ENCODE assay signal across 14 mouse cellular contexts in genomic region chr8:84435370-84435769, GRCm38 (mm10).
"Had no signal": no experiment of that assay in that cellular context is flagged by ENCODE, and none has a peak within 500 bp of the region (broad histone marks: within the 10 kb centered on the region; RNA-seq: fewer than 3 reads in every experiment).

No protein-coding gene starts in this region.

- DNase-seq: kidney, adult 2 months; lung, embryonic 14.5 days; lung, postnatal 10 days; right cerebral cortex, adult 18-20 months; right cerebral cortex, postnatal 25 days; thymus, postnatal 36 days had no signal

- H3K4me2 ChIP-seq: limb, embryonic 15.5 days; liver, embryonic 12.5 days; lung, embryonic 14.5 days; midbrain, embryonic 13.5 days; neural tube, embryonic 12.5 days had no signal

- H3K27me3 ChIP-seq: limb, embryonic 15.5 days; midbrain, embryonic 13.5 days; neural tube, embryonic 12.5 days had no signal

- H3K36me3 ChIP-seq: limb, embryonic 15.5 days; liver, embryonic 12.5 days; neural tube, embryonic 12.5 days had no signal

- H3K4me1 ChIP-seq: limb, embryonic 15.5 days; liver, embryonic 12.5 days; megakaryocyte, embryonic 14.5 days; neural tube, embryonic 12.5 days had no signal

- H3K9ac ChIP-seq: limb, embryonic 15.5 days; liver, embryonic 12.5 days; lung, embryonic 14.5 days; midbrain, embryonic 13.5 days; neural tube, embryonic 12.5 days had no signal

- H3K27ac ChIP-seq: left cerebral cortex, adult 2 months; limb, embryonic 15.5 days; liver, embryonic 12.5 days; macrophage; midbrain, embryonic 13.5 days; neural tube, embryonic 12.5 days had no signal

- H3K4me3 ChIP-seq: left cerebral cortex, adult 2 months; limb, embryonic 15.5 days; liver, embryonic 12.5 days; megakaryocyte, embryonic 14.5 days; midbrain, embryonic 13.5 days; myocyte; neural tube, embryonic 12.5 days had no signal

- H3K9me3 ChIP-seq: limb, embryonic 15.5 days; liver, embryonic 12.5 days; megakaryocyte, embryonic 14.5 days; midbrain, embryonic 13.5 days; neural tube, embryonic 12.5 days had no signal

- ATAC-seq: liver, embryonic 12.5 days; midbrain, embryonic 13.5 days had no signal
